Mouse (Mus musculus) gastrocnemius, postnatal 36 days (tissue): ENCODE measurements around the gene Ppp1r3d. TPM values are rescaled to one million over a fixed set of nuclear protein-coding genes. Genes with fewer than 3 reads are reported as not detected.

Source experiments
- DNase-seq, 2 experiments: peaks; one replicate each; pipeline ENCODE4 v3.0.0; 2022
- intact Hi-C: fragments of 180-260 bp; cut with DNase I; formaldehyde crosslinking; loops from one replicate; pipeline ENCODE4 v1.15.1; 2025
- total RNA-seq, 2 experiments: library from RNA; stranded (reverse); gene quantifications; 2 replicates each; pipeline ENCODE4 v1.2.3; 2021

Gene Ppp1r3d
- total RNA-seq, 2 experiments from 2014 or later = 2.4 to 4.9 TPM

GRCm38 (mm10) chr2:178416970-178417369 is 2.7 kb upstream of the Ppp1r3d start:
- no peak for DNase-seq
- intact Hi-C loops = loop anchor here (5.0 kb wide), 1 partner anchor 75 kb away; no protein-coding TSS in a partner anchor

GRCm38 (mm10) chr2:178416427-178416826 is 2.2 kb upstream of the Ppp1r3d start:
- no peak for DNase-seq
- intact Hi-C loops = loop anchor here (5.0 kb wide), 1 partner anchor 76 kb away; no protein-coding TSS in a partner anchor

- DNase-seq = no peak
- intact Hi-C loops = loop anchor here (5.0 kb wide), 1 partner anchor 77 kb away; no protein-coding TSS in a partner anchor
Measured at GRCm38 (mm10) chr2:178415150-178415448, 827 bp upstream of the Ppp1r3d start.

- intact Hi-C loops = no loop called here
- DNase-seq = no peak
Measured at GRCm38 (mm10) chr2:178413481-178414260, 601 bp downstream of the Ppp1r3d start.

GRCm38 (mm10) chr2:178413081-178413480 is 1.2 kb downstream of the Ppp1r3d start:
- intact Hi-C loops = no loop called here
- no peak for DNase-seq

- intact Hi-C loops = no loop called here
- peak in 1 of 2 experiments; percentile 44 for DNase-seq
Measured at GRCm38 (mm10) chr2:178412598-178412997, 1.7 kb downstream of the Ppp1r3d start.

GRCm38 (mm10) chr2:178410286-178410685 is 4.0 kb downstream of the Ppp1r3d start:
- intact Hi-C loops = no loop called here
- no peak for DNase-seq

GRCm38 (mm10) chr2:178409024-178409423 is 5.2 kb downstream of the Ppp1r3d start:
- intact Hi-C loops = no loop called here
- no peak for DNase-seq

- intact Hi-C loops = no loop called here
- DNase-seq = no peak
Measured at GRCm38 (mm10) chr2:178407053-178407815, 7.0 kb downstream of the Ppp1r3d start, which contains the start of gene Sycp2. TSS of gene Sycp2 (minus strand) at chr2:178407685.

Other genes with a start within 250 kb of the Ppp1r3d start
- gene Sycp2, start 6.8 kb downstream of the Ppp1r3d start, total RNA-seq = under 1 TPM; 0.05 to 0.18 TPM
- 1 to 10 TPM; 1.9 to 2.4 TPM for gene Fam217b, start 52 bp upstream of the Ppp1r3d start, total RNA-seq
- gene Cdh26, start 16.1 kb upstream of the Ppp1r3d start, total RNA-seq = not detected